Mouse (Mus musculus) brain, embryonic 14.5 days (tissue): Measurements from ENCODE around the gene Naip2.

ENCODE experiments used
- CTCF ChIP-seq: fragments of 200-500 bp; IDR thresholded peaks from 2 replicates; pipeline ENCODE4 v1.5.1; 2012; ENCODE audit warnings: inconsistent platforms, mild to moderate bottlenecking, moderate library complexity, borderline replicate concordance; ENCODE audit not compliant: insufficient read depth, insufficient read length; ENCODE audit errors: extremely low read depth
- POLR2A ChIP-seq: fragments of 200-500 bp; IDR thresholded peaks from 2 replicates; pipeline ENCODE4 v1.6.1; 2012; ENCODE audit warnings: mild to moderate bottlenecking, inconsistent platforms, borderline replicate concordance; ENCODE audit not compliant: poor library complexity, insufficient read depth, insufficient read length, severe bottlenecking; ENCODE audit errors: extremely low read depth

DNA sequence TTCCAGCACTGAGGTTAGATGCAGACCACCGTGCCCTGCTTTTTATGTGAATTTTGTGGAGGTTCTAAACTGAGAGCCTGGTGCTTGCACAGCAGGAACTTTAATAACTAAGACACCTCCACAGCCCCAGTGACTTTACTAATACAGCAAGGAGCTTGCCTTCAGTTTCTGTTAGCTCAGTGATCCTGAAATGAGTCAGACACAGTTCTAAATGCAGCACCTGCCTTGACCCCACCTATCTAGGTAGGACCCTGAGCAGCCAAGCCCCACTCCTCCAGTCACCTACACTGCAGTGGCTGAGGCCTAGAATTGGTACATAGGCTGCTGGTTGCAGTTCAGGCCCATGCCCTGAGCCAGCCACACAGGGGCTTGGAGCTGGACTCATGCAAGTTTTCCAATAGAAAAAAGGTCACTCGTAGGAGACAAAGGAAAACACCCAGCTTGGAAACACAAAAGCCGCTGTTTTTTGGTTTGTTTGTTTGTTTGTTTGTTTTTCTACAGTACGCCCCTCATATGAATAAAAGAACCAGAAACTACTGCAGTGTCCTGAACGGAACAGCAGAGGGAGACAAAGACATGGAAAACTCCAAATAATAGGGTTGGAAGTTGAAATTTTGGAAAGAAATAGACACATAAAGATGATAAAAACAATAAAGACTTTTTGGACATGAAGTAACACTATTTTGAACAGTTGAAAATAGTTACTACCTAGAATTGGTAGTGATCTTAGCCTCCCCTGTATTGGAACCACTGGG lies 89.5 kb downstream of the Naip2 start:
- TF ChIP-seq POLR2A: no peak
- TF ChIP-seq CTCF: no peak
